In the genomic region with DNA sequence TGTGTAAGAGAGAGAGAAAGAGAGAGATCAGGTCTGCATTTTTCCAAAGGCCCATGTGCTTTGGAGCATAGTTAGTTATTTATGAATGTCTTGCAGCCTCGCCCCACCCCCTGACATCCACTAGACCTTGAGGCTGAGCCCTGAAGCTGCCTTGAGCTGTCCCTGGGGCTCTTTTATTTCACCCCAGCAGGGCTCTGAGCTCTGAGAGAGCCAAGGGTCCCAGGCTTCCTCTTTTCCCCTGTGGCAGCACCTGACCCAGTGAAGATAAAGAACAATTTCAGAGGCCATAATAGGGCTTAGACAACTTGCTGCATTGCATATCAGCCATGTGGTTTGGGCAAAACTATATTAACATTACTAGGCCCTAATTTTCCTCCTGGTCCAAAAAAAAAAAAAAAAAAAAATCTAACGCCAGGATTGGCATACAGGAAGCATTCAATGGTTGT, we compare ENCODE assay signal across 12 mouse cellular contexts.
DNase-seq lines count a peak whose midpoint lies in the region; ATAC-seq and TF ChIP-seq lines count a peak whose summit lies in the region.
"Had no signal": no experiment of that assay in that cellular context is flagged by ENCODE, and none has a peak within 500 bp of the region (broad histone marks: within the 10 kb centered on the region; RNA-seq: fewer than 3 reads in every experiment).

No protein-coding gene starts in this region.

- H3K4me2 ChIP-seq in embryonic facial prominence, embryonic 12.5 days (replicated peaks) = no peak overlapping the region
- H3K4me2 ChIP-seq in kidney, postnatal 0 days (ENCODE audit: low read length) = no peak overlapping the region
- H3K4me2 ChIP-seq: heart, embryonic 13.5 days; limb, embryonic 15.5 days had no signal

- H3K27ac ChIP-seq in gastrocnemius, adult 2 months = peak overlapping the region; percentile 95
- peak overlapping the region; percentile 64; the same call in 1 of the 2 replicates for H3K27ac ChIP-seq in embryonic facial prominence, embryonic 12.5 days
- H3K27ac ChIP-seq in kidney, postnatal 0 days = peak overlapping the region; percentile 69

- 49% methylated on average over 2 of the region's 2 CpGs for WGBS in embryonic facial prominence, embryonic 12.5 days
- 48% methylated on average over 2 of the region's 2 CpGs for WGBS in kidney, postnatal 0 days

- peak overlapping the region; percentile 76 for H3K4me3 ChIP-seq in gastrocnemius, adult 2 months
- no peak overlapping the region for H3K4me3 ChIP-seq in embryonic facial prominence, embryonic 12.5 days
- no peak overlapping the region for H3K4me3 ChIP-seq in kidney, postnatal 0 days (replicated peaks; ENCODE audit: low read depth, low read length)
- H3K4me3 ChIP-seq: heart, embryonic 13.5 days; limb, embryonic 15.5 days had no signal

- no peaks in the 10 kb centered on the region for H3K9me3 ChIP-seq in embryonic facial prominence, embryonic 12.5 days
- H3K9me3 ChIP-seq in kidney, postnatal 0 days (replicated peaks; ENCODE audit: low read length) = no peaks in the 10 kb centered on the region
- H3K9me3 ChIP-seq: heart, embryonic 13.5 days; limb, embryonic 15.5 days had no signal

- intact Hi-C loops in gastrocnemius, adult 2 months (cut with DNase I) = loop anchor here (2.0 kb wide), 1 partner anchor 92 kb away; the partner anchor contains the start of gene Smad3

- H3K27me3 ChIP-seq in embryonic facial prominence, embryonic 12.5 days = no peaks in the 10 kb centered on the region
- H3K27me3 ChIP-seq in kidney, postnatal 0 days (ENCODE audit: insufficient read depth, low read length) = no peaks in the 10 kb centered on the region
- H3K27me3 ChIP-seq: heart, embryonic 13.5 days; limb, embryonic 15.5 days; Patski had no signal

- peaks cover 67% of the 10 kb centered on the region for H3K4me1 ChIP-seq in embryonic facial prominence, embryonic 12.5 days
- peaks cover 56% of the 10 kb centered on the region for H3K4me1 ChIP-seq in kidney, postnatal 0 days (replicated peaks; ENCODE audit: insufficient read depth, low read length)

- no peak for ATAC-seq in embryonic facial prominence, embryonic 12.5 days (ENCODE audit: insufficient number of reproducible peaks, insufficient read depth, low FRiP score, low TSS enrichment)
- ATAC-seq in kidney, postnatal 0 days (replicated peaks; ENCODE audit: low FRiP score, low read depth) = no peak

- no peak for TF ChIP-seq CTCF in gastrocnemius, adult 2 months (IDR thresholded peaks at IDR 0.05)
- TF ChIP-seq CTCF in kidney, postnatal 0 days (IDR thresholded peaks at IDR 0.05; ENCODE audit: low read depth) = no peak

- no peak overlapping the region for H3K9ac ChIP-seq in embryonic facial prominence, embryonic 12.5 days
- no peak overlapping the region for H3K9ac ChIP-seq in kidney, postnatal 0 days (ENCODE audit: low read depth, low read length)
- H3K9ac ChIP-seq: heart, embryonic 13.5 days; limb, embryonic 15.5 days had no signal

- peaks cover 33% of the 10 kb centered on the region for H3K36me3 ChIP-seq in embryonic facial prominence, embryonic 12.5 days
- peaks cover 22% of the 10 kb centered on the region; the same call in 1 of the 2 replicates for H3K36me3 ChIP-seq in kidney, postnatal 0 days (ENCODE audit: insufficient read depth, low read length)

- peak; percentile 48 for DNase-seq in gastrocnemius, adult 2 months
- DNase-seq in gastrocnemius, postnatal 4 days (ENCODE audit: low spot score in 2 of 2) = no peak
- DNase-seq in 416B (ENCODE audit: low read depth) = peak; percentile 30
- DNase-seq in kidney, postnatal 0 days (ENCODE audit: low spot score) = no peak
- DNase-seq in retina, postnatal 1 day = no peak
- DNase-seq in spleen, adult 18-20 months = no peak
- DNase-seq in lung, postnatal 4 days = no peak
- DNase-seq: embryo, embryonic 11 days had no signal

Comparison
In these comparisons a context has a peak if more than half of its experiments do, and no peak if none do; other contexts are left out.
1. DNase-seq: peak in gastrocnemius, adult 2 months (single experiment) and 416B (single experiment); none in gastrocnemius, postnatal 4 days (0 of 2), kidney, postnatal 0 days (single experiment), retina, postnatal 1 day (single experiment), spleen, adult 18-20 months (0 of 2) and lung, postnatal 4 days (0 of 2).
2. Peak in every context shown above with its lines, with median percentiles within 50 percentile points of each other: H3K27ac ChIP-seq.